Mouse (Mus musculus) left cerebral cortex, adult 2 months (tissue): ENCODE measurements around the gene Olfr690. TPM values are rescaled to one million over a fixed set of nuclear protein-coding genes. Genes with fewer than 3 reads are reported as not detected.
"Not testable (repeated sequence)": the region's sequence is repeated elsewhere in the genome, so short reads cannot be mapped to it uniquely, and the experiment has no call there.

Experiments used
- DNase-seq, 2 experiments: peaks; one replicate each; pipeline ENCODE4 v3.0.0; 2021 to 2022; ENCODE audit warnings: low spot score in 2 of 2, mixed read lengths in 1 of 2; ENCODE audit errors: extremely low spot score in 1 of 2
- H3K27ac ChIP-seq: fragments of 200-600 bp; 2 replicates; pipeline ENCODE4 v1.8.1; 2022
- H3K4me3 ChIP-seq: fragments of 200-600 bp; 2 replicates; pipeline ENCODE4 v1.8.1; 2022
- CTCF ChIP-seq: fragments of 200-600 bp; IDR thresholded peaks from 2 replicates; pipeline ENCODE4 v1.8.1; 2022; ENCODE audit warnings: antibody characterized with exemption, mild to moderate bottlenecking, moderate library complexity
- intact Hi-C: fragments of 180-260 bp; cut with DNase I; formaldehyde crosslinking; loops from one replicate; pipeline ENCODE4 v1.15.1; 2025
- long read RNA-seq, 2 experiments: library from polyadenylated mRNA; stranded (forward); transcript quantifications; one replicate each; pipeline ENCODE4 v2.0.0; 2021; ENCODE audit warnings: borderline mapping rate in 2 of 2
- total RNA-seq, 2 experiments: library from RNA; stranded (reverse); gene quantifications; 2 replicates each; pipeline ENCODE4 v1.2.3; 2021

Olfr690 gene
- 1 to 10 TPM in 1 of 2 experiments, under 1 TPM in 1; 0.93 to 1.2 TPM for total RNA-seq
- long read RNA-seq, experiment 1, result 0 reads
- long read RNA-seq, experiment 2, result 0 reads

DNA sequence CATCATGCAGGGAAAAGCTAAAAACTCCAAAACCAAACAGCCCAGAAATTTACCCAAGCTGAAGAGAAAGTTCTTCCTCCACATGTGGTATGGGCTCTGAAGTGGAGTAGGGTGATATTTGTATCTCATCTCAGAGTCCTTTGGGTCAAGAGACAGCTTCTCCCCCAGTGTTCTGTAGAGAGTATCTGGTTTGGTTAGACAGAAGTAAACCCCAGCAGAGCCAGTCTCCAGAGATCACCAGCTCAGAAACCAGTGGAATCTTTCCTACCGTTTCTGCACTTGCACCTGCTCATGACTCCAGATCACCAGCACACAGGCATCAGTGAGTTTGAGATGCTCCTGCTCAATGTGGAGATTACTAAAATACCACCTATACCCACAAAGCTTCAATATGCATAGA lies at the start of gene Olfr690:
Gene Olfr690, minus strand, starts transcription at position 101 of the 400 bp plus-strand sequence.
- intact Hi-C loops, result no loop called here
- Histone ChIP-seq H3K27ac (no peak within 1 kb of the TSS), H3K4me3 (no peak within 1 kb of the TSS)
- no peak for DNase-seq
- no peak for TF ChIP-seq CTCF

DNA sequence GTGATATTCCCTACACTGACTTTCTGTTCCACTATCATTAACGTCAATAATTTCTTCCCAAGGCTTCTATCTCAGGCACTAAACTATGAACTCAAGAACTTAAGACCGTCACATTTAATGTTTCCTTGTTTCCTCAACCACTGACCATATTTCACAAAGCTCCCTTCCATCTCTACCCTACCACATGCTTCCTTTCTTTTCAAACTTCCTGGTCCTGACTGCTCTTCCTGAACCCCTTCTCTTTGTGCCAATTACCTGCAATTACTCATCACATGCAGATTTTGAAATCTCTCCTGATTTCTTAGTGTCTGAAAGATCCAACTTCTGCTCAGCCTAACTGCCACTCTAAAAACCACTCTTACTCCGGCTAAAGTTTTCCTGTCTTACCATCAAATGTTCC lies 46.4 kb upstream of the Olfr690 start:
- intact Hi-C loops, result no loop called here
- no peak for TF ChIP-seq CTCF
- H3K4me3 ChIP-seq, result no peak overlapping the region
- H3K27ac ChIP-seq, result no peak overlapping the region
- DNase-seq, result no peak

- intact Hi-C loops, result no loop called here
- TF ChIP-seq CTCF, result no peak
- H3K27ac ChIP-seq, result no peak within 1 kb of the TSS
- H3K4me3 ChIP-seq, result no peak within 1 kb of the TSS
- DNase-seq, result no peak
Observed at GRCm38 (mm10) chr7:105374866-105375265, 41.0 kb upstream of the Olfr690 start, which contains the start of gene Gm5901. TSS of gene Gm5901 (plus strand) at chr7:105375038.

- intact Hi-C loops, result no loop called here
- DNase-seq, result no peak
- TF ChIP-seq CTCF, result no peak
Observed at GRCm38 (mm10) chr7:105373976-105374375, 40.1 kb upstream of the Olfr690 start.

GRCm38 (mm10) chr7:105373509-105373908 lies 39.6 kb upstream of the Olfr690 start:
- intact Hi-C loops, result no loop called here
- DNase-seq, result no peak
- no peak overlapping the region for H3K27ac ChIP-seq
- TF ChIP-seq CTCF, result no peak
- H3K4me3 ChIP-seq, result no peak overlapping the region

More at GRCm38 (mm10) chr7:105373976-105374375, 40.1 kb upstream of the Olfr690 start:
- Histone ChIP-seq H3K4me3 (no peak overlapping the region), H3K27ac (no peak overlapping the region)

DNA sequence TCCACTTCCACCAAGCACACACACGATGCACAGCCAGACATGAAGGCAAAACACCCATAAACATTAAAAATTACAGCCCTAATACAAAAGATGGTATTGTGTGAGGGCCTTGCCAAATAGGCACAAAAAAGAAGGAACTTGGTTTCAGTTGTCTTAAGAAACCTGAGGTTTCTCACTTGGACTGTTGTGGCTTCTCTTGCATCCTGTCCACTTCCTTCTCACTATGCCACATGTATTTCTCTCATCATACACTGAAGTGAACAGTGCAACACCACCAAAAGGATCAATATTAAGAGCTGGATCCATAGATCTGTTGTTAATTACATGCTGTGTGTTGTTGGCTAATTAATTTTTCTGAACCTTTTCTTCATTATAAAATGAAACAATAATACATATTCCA lies 39.0 kb upstream of the Olfr690 start:
- intact Hi-C loops, result no loop called here
- Histone ChIP-seq H3K4me3 (no peak overlapping the region), H3K27ac (no peak overlapping the region)
- DNase-seq, result no peak
- TF ChIP-seq CTCF, result no peak

DNA sequence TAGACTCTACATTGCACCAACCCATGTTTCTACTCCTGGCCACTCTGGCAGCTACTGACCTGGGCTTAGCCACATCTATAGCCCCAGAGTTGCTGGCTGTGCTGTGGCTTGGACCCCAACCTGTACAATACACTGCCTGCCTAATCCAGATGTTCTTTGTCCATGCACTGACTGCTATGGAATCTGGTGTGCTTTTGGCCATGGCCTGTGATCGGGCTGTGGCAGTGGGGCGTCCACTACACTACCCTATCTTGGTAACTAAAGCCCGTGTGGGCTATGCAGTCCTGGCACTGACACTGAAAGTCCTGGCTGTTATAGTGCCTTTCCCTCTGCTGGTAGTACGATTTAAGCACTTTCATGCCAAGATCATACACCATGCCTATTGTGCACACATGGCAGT lies 34.6 kb upstream of the Olfr690 start:
- no peak overlapping the region for H3K27ac ChIP-seq
- DNase-seq, result no peak
- intact Hi-C loops, result no loop called here
- TF ChIP-seq CTCF, result no peak
- no peak overlapping the region for H3K4me3 ChIP-seq

DNA sequence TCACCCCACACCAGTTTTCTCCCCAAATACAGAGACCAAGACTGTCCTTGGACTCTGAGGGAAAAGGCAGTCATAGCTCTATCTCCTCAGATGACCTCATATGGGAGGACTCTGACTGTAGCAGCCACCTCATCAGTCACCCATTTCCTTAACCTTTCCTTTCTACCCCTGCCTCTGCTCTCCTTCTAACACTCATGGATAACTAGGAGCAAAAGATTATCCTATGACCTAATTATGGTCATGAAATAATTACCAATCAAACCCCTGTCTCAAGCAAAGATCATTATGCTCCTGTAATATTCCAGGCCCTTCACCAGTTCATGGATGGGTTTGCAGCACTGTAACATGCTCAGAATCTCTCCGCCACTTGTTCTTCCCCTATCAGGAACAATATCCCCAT lies 34.0 kb upstream of the Olfr690 start, which contains the start of gene Olfr692:
Gene Olfr692, plus strand, starts transcription at position 301 of the 400 bp plus-strand sequence.
- TF ChIP-seq CTCF, result no peak
- Histone ChIP-seq H3K27ac (no peak within 1 kb of the TSS), H3K4me3 (no peak within 1 kb of the TSS)
- DNase-seq, result no peak
- intact Hi-C loops, result no loop called here

DNA sequence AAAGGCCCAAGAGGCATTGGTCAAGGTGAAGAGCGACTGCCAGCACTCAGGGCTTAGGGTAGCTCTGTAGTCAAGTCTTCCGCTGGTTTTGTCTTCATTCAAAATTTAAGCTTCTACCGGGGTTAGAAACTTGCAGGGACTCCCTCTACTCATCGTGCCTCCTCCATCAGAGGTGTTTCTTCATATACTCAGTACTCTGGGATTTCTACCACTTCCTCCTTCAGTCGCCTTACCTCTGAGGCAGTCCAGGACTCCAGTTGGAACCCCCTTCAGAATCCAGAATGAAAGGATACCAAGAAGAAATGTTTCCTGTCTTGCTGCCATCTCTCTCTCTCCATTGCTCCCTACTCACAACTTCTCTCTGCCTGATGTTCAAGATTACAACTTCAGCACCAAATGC lies 33.4 kb upstream of the Olfr690 start:
- no peak for DNase-seq
- intact Hi-C loops, result no loop called here
- Histone ChIP-seq H3K4me3 (no peak overlapping the region), H3K27ac (no peak overlapping the region)
- TF ChIP-seq CTCF, result no peak

GRCm38 (mm10) chr7:105361713-105362112 lies 27.8 kb upstream of the Olfr690 start:
- no peak for TF ChIP-seq CTCF
- intact Hi-C loops, result no loop called here
- Histone ChIP-seq H3K27ac (no peak overlapping the region), H3K4me3 (no peak overlapping the region)
- DNase-seq, result no peak

DNA sequence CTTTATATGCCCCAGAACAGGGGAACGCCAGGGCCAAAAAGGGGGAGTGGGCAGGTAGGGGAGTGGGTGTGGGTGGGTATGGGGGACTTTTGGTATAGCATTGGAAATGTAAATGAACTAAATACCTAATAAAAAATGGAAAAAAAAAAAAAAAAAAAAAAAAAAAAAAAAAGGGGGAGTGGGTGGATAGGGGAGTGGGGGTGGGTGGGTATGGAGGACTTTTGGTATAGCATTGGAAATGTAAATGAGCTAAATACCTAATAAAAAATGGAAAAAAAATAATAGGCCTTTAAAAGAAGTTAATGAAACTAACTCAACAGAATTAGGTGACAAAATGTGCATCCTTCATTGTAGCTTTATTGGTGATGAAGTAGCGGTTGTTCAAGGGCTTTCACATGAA lies 22.6 kb upstream of the Olfr690 start:
- H3K4me3 ChIP-seq, intact Hi-C loops, DNase-seq, H3K27ac ChIP-seq: not testable (repeated sequence)

GRCm38 (mm10) chr7:105356064-105356463 lies 22.2 kb upstream of the Olfr690 start:
- intact Hi-C loops, DNase-seq, H3K27ac ChIP-seq, H3K4me3 ChIP-seq: not testable (repeated sequence)

- no peak for TF ChIP-seq CTCF
- no peak overlapping the region for H3K4me3 ChIP-seq
- no peak for DNase-seq
- intact Hi-C loops, result no loop called here
- no peak overlapping the region for H3K27ac ChIP-seq
Observed at GRCm38 (mm10) chr7:105342752-105343151, 8.8 kb upstream of the Olfr690 start.
